Mouse (Mus musculus) ZHBTc4 (cell line): ENCODE measurements at regions not wholly inside any gene's neighbourhood (a gene's known extent, or its start where the extent isn't known, plus 50 kb on each side); places are given as distances from the start of the nearest gene placed in this dataset.

ENCODE experiments used
- DNase-seq: peaks from one replicate; pipeline ENCODE4 v3.0.0-alpha.2; 2011; ENCODE audit warnings: low read depth, low spot score

- no peak for DNase-seq
Observed at GRCm38 (mm10) chr15:25468478-25468877, 54.9 kb upstream of the Basp1 start.

GRCm38 (mm10) chr15:25469185-25469845, 55.8 kb upstream of the Basp1 start:
- peak; percentile 16 for DNase-seq

- DNase-seq, result no peak
Observed at GRCm38 (mm10) chr15:25471331-25471730, 57.8 kb upstream of the Basp1 start.

GRCm38 (mm10) chr15:25473201-25473710, 59.7 kb upstream of the Basp1 start:
- DNase-seq, result no peak

- no peak for DNase-seq
Observed at GRCm38 (mm10) chr15:25474096-25474495, 60.5 kb upstream of the Basp1 start.

GRCm38 (mm10) chr15:25482586-25482985, 69.0 kb upstream of the Basp1 start:
- no peak for DNase-seq

- no peak for DNase-seq
Observed at GRCm38 (mm10) chr15:25485372-25485771, 71.8 kb upstream of the Basp1 start.

- DNase-seq, result no peak
Observed at GRCm38 (mm10) chr15:25486158-25486557, 72.6 kb upstream of the Basp1 start.

- DNase-seq, result no peak
Observed at GRCm38 (mm10) chr15:25489804-25490203, 76.2 kb upstream of the Basp1 start.

GRCm38 (mm10) chr15:25492161-25492746, 78.7 kb upstream of the Basp1 start:
- DNase-seq, result no peak

GRCm38 (mm10) chr15:25494687-25495299, 81.2 kb upstream of the Basp1 start:
- DNase-seq, result no peak

- DNase-seq, result no peak
Observed at GRCm38 (mm10) chr15:25495926-25496644, 82.5 kb upstream of the Basp1 start.

GRCm38 (mm10) chr15:25497743-25498142, 84.2 kb upstream of the Basp1 start:
- DNase-seq, result no peak

- DNase-seq, result no peak
Observed at GRCm38 (mm10) chr15:25498422-25498821, 84.9 kb upstream of the Basp1 start.

GRCm38 (mm10) chr15:25502513-25502912, 88.9 kb upstream of the Basp1 start:
- DNase-seq, result no peak

GRCm38 (mm10) chr15:25503104-25503503, 89.5 kb upstream of the Basp1 start:
- no peak for DNase-seq

- DNase-seq, result no peak
Observed at GRCm38 (mm10) chr15:25509139-25509538, 95.6 kb upstream of the Basp1 start.

- no peak for DNase-seq
Observed at GRCm38 (mm10) chr15:25509584-25509983, 96.0 kb upstream of the Basp1 start.

- no peak for DNase-seq
Observed at GRCm38 (mm10) chr15:25510060-25510492, 96.5 kb upstream of the Basp1 start.

GRCm38 (mm10) chr15:25518025-25518928, 104.0 kb upstream of the Myo10 start:
- no peak for DNase-seq

GRCm38 (mm10) chr15:25524189-25524588, 98.1 kb upstream of the Myo10 start:
- DNase-seq, result no peak
